Mouse (Mus musculus) left cerebral cortex, adult 11 months (tissue): ENCODE data around the gene Fat1.

ENCODE experiments used
- DNase-seq: peaks from one replicate; pipeline ENCODE4 v3.0.0; 2022; ENCODE audit warnings: low spot score

Gene Fat1

DNA sequence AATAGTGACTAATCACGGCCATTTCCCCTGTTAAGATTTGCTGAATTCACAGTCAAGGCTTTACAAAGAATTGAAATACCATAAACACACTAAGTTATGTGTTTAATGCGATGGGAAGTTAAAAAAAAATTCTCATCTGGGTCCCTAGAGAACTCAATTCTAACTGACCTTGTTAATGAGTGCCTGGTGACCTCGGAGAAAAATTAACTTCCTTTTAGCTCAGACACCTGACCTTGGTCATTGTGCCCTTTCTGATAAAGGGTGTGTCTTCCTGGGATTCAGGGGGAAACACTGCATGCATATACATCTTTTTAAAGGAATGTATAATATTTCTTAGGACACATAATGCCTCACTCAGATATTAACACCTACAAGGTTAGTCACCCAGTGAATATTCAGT lies 68.8 kb downstream of the Fat1 start:
- DNase-seq: no peak

- DNase-seq: no peak
Measured at GRCm38 (mm10) chr8:45010685-45011084, 75.4 kb downstream of the Fat1 start.

DNA sequence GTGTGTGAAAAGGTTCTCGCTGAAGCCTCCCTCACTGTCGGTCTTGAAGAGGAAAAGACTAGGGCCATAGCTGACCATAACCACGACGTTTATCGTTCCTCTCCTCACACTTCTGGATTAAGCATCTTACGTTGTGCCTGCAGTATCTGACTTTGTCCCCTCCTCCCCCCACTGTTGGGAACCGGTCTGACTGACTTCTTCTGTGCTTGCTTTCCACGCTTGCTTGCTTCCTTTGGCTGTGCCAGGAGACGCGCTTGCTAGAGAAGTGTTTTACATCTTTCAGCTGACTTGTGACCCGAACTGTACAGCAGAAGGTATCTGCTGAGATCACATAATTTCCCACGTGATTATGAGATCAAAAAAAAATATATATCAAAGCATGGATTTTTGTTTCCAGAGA lies 76.5 kb downstream of the Fat1 start:
- no peak for DNase-seq

- no peak for DNase-seq
Measured at GRCm38 (mm10) chr8:45013852-45014251, 78.6 kb downstream of the Fat1 start.

DNA sequence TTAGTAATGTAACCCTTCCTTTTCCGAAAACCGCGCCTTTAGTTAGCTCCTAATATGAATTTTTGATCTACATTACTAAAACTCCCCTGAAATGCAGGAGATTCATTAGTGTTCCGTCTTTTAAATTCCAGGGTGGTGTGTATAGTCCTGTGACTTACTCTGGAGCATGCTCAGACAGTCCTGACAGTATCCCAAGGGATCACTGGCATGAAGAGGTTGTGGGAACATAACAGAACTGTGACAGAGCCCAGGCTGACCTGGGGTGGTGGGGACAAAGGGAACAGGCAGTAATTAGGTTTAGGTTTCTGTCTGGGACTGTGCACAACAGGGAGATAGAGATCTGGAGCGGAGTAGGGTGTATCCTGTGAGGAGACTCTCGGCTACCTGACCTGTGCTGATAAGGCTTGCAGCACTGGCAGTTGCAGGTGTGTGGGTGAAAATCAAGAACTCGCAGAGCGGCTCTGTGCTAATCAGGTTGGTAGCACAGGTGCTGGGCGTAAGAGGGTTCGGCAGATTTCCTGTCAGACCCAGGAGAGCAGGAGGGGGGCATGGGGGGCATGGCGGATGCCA lies 79.3 kb downstream of the Fat1 start:
- DNase-seq: no peak

- DNase-seq: no peak
Measured at GRCm38 (mm10) chr8:45015876-45016275, 80.6 kb downstream of the Fat1 start.

- no peak for DNase-seq
Measured at GRCm38 (mm10) chr8:45019241-45019640, 84.0 kb downstream of the Fat1 start.

DNA sequence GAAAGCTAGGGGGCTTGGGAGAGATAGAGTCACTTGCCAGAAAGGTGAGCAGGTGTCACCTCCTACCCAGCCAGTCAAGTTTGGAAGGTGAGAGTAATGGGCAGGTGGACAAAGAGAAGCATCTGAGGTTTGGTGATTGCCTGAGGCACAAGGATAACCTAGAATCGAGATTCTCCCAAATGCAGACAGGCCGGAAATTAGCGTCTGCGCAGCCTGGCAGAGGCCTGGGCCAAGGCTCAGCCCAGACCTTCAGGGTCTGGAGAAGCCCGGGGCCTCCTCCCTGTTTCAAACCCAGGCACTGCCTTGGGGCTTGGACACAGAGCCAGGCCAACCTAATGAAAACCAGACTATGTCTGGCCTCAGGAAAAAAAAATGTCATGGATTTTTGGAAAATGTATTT lies 85.9 kb downstream of the Fat1 start:
- DNase-seq: no peak

GRCm38 (mm10) chr8:45021911-45022665 lies 86.8 kb downstream of the Fat1 start:
- peak; percentile 28 for DNase-seq

- DNase-seq: no peak
Measured at GRCm38 (mm10) chr8:45028081-45028497, 92.8 kb downstream of the Fat1 start.

DNA sequence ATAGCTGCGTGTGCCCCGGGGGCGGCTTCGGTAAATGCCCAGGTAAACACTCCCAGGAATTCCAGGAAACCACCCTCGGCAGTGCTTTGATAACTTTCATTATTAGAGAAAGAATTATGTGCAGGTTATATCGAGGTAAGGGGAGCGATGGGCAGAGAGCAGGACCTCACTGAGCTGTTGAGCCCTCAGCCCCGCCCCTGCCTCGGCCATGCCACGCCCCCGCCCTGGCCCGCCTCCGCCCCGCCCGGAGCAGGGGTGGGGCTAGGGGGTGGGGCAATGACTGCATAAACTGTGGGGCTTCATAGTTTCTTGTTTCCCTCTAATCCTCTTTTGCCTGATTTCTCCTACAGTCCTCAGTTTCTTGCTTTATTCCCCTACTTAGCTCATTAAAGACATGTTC lies 103.1 kb downstream of the Fat1 start:
- no peak for DNase-seq

DNA sequence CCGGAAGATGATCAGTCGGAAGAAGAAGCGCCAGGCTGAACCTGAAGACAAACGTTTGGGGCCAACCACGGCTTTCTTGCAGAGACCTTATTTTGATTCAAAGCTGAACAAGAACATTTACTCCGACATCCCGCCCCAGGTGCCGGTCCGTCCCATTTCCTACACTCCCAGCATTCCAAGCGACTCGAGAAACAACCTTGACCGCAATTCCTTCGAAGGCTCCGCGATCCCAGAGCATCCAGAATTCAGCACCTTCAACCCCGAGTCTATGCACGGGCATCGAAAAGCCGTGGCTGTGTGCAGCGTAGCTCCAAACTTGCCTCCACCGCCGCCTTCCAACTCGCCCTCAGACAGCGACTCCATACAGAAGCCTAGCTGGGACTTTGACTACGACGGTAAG lies 108.9 kb downstream of the Fat1 start:
- no peak for DNase-seq

DNA sequence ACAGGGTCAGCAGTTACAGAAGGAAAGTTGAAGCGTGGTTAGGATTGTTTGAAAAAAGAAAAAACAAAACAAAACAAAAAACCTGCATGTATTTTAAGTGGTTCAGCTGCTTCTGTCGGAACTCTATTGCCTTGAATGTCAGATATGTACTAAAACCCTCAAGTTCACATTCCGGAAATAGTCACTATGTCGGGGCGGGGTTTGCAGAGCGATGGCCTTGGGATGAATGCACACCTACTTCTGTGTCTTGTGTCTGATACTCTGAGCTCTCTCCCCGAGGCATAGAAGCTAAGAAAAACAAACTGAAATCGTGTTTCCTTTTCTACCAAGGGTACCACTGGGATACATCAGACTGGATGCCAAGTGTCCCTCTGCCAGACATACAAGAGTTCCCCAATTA lies 115.2 kb downstream of the Fat1 start:
- no peak for DNase-seq

GRCm38 (mm10) chr8:45051236-45051635 lies 116.0 kb downstream of the Fat1 start:
- no peak for DNase-seq

DNA sequence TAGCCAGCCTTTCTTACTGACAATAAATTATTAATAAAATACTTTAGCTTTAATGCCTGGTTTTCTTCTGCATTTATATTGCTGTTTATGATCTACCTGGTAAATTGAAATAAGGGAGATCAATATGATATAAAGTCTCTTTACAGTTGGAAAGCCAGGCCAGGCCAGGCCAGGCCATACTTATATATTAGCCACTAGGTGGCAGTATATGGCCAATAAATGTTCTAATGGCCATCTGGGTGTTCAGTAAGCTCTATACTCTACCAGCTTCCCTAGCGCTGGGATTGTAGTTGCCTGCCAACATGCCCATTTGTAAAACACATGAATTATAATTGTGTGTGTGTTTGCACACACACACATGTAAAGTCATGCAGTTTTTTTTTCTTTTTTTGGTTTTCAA lies 117.0 kb downstream of the Fat1 start:
- DNase-seq: no peak

DNA sequence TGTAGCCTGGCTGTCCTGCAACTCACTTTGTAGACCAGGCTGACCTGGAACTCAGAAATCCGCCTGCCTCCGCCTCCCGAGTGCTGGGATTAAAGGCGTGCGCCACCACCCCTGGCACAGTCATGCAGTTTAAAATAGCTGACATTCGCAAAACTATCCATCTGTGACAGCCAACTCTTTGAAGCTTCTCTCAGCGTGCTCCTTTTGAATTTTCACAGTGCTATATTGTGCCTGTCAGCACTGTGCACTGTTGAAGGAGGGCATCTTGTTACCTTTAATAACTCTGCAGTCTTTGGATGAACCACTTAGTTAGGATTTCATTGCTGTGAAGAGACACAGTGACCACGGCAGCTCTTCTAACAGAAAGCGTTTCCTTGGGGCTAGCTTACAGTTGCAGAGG lies 117.4 kb downstream of the Fat1 start:
- DNase-seq: no peak

- DNase-seq: no peak
Measured at GRCm38 (mm10) chr8:45055500-45055899, 120.3 kb downstream of the Fat1 start.

DNA sequence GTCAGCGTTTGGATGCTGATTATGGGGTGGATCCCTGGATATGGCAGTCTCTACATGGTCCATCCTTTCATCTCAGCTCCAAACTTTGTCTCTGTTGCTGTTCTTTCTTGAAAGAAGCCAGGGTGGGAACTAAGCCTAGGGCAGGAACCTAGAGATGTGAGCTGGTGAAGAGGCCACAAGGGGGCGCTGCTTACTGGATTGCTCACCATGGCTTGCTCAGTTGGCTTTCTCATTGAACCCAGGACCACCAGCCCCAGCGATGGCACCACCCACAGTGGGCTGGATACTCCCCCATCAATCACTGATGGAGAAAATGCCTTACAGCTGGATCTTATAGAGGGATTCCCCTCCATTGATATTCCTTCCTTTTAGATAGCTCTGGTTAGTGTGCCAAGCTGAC lies 121.6 kb downstream of the Fat1 start:
- no peak for DNase-seq

DNA sequence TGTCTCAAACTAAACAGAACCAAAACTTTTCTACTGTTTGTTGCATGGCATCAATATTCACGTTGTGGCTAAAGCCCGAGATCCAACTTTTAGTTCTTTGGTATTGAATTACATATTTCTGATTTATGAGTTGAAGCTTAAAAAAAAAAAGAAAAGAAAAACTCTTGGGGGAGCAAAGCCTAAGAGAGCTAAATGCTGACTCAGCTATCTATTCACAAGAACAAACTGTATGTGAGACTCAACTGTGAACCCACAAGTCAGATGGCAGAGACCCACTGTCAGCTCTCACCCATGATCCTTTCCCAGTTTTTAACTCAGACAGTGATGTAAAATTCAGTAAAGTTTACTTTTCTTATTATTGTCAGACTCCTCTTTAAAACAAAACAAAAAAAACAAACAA lies 124.8 kb downstream of the Fat1 start:
- DNase-seq: no peak

- DNase-seq: no peak
Measured at GRCm38 (mm10) chr8:45062311-45062710, 127.1 kb downstream of the Fat1 start.

DNA sequence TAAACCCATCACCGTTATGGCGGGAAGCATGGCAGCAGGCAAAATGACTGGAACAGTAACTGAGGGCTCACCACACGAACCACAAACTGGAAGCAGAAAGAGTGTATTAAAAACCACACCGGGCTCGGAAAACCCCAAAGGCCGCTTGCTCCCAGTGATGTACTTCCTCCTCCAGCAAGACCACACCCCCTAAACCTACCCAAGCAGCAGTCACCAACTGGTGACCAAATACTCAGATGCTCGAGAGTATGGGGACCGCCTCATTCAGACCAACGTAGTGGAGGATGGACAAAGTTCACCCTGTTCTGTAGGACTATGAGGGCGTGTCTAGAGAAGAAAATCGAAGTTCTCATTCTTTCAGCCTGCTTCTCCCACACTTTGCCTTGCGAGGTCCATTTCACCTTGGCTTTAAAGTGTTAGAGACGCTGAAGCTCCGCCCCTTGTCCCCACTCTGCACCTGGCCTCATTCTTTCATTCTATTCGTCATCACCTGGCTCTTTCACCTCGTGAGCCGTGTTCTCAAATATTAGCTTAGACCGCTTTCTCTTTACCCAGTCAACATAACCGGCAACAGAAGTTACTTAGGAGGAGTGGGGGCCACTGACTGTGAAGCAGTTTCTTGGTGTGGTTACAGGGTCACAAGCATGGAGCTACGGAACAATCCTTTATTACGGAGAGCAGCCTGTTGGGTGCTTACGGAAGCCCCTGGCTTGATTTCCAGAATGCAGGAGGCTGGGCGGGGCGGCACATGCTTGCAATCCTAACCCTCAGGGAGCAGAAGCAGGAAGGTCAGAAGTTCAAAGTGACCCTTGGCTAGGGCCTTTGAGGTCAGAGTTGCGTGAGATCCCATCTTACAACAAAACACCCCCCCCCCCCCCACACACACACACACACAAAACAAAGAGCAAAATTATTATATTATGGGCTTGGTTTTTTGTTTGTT lies 128.0 kb downstream of the Fat1 start:
- no peak for DNase-seq

- no peak for DNase-seq
Measured at GRCm38 (mm10) chr8:45064197-45064869, 129.1 kb downstream of the Fat1 start.
